Mouse (Mus musculus): ENCODE results near the gene Vmn1r81.

The Vmn1r81 gene

DNA sequence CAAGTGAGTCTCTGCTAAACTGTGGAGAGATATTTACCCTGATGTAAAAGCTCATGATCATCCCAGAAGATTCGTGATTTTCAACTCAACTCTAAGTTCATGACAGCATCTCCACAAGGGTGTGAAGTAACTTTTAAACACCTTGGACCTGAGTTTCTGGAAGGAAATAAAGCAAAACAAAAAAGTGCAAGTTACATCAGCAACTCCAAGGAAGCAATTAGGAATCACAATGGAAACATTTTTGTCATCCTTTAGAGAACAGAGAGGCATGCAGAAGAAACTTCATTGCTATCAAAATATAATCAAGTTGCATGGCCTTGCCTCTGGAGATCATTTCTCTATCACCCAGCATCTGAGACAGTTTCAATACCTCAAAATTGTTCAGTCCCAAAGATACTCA lies at the start of gene Vmn1r81:
TSS of gene Vmn1r81 (minus strand) at position 101 of the 400 bp plus-strand sequence.
- no peak for DNase-seq

GRCm38 (mm10) chr7:12300130-12300529 lies 32.1 kb upstream of the Vmn1r81 start, which contains the start of gene Vmn1r82:
Gene Vmn1r82, plus strand, starts transcription at chr7:12300430.
- no peak for DNase-seq

DNA sequence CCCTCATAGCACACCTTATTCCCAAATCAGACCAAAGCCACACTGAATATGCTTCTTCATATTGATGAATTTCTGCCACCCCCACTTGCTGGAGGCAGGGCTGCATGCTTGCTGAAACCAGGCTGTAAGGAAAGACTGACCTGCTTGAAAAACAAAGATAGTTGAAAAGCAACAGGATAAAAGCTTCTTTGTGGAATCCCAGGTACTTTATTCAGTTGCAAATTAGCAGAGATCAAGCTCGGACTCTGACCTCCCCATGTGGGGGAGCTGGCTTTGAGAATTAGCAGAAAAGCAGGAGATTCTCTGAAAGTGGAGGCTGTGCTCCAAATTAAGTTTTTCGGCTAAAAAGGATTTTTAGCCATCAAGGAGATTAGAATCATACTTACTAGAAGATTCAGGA lies 63.9 kb downstream of the Vmn1r81 start:
- no peak for DNase-seq

All from kidney, postnatal 36 days (tissue).